Mouse (Mus musculus): ENCODE data around the gene Ift57. TPM values are rescaled to one million over a fixed set of nuclear protein-coding genes. Genes with fewer than 3 reads are reported as not detected.

The Ift57 gene
- polyA plus RNA-seq, 1 experiment from 2014 or later: 18.7 TPM

DNA sequence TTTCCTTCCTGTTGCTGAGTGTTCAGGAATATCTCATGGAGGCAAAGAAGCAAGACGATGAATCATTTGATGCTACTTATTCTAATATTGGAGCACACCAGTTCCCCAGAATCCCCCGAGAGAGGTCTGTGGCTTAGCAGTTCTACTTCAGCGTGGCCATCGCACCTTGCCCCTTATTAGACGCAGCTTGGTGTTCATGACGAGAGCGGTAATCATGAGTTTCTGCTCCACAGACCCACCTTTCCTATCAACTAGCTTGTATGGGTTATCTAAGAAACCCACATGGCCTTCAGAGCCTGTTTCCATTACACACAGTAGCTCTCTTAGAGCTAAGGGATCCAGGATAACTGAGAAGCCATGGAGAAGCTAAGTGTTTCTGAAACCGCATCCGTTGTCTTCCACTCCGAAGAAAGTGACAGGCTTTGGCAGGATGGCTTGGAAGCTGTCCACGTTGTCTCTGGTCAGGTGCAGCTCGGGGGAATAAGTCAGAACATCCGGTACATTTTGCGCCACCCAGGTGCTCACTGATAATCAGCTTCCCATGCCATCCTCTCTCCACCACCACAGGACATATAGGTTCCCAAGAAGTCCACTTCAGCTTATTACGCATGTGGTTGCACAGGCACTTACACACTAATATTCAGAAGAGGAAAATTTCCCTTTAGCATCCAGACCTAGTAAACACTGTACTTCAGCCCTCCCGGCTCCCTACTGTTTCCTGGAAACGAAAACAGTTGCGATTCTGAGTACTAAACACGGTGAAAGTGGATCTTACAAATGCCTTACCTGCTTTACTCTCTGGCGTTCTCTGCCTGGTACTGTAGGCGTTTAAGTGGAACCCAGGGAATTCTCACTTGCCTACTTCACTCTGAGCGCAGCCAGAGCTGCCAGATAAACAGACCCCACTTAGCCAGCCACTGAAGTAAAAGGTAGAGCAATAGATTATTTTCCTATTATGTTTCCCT lies 76.3 kb downstream of the Ift57 start:
- ATAC-seq (replicated peaks; ENCODE audit: low FRiP score, low TSS enrichment, low read depth) (no peak), DNase-seq (ENCODE audit: low spot score) (no peak)
- H3K9me3 ChIP-seq (ENCODE audit: control insufficient read depth, low read length): no peaks in the 10 kb centered on the region
- H3K4me3 ChIP-seq (ENCODE audit: low read depth, low read length): no peak overlapping the region
- no peaks in the 10 kb centered on the region for H3K27me3 ChIP-seq (replicated peaks; ENCODE audit: control insufficient read depth, insufficient read depth, low read length)
- H3K4me1 ChIP-seq (replicated peaks; ENCODE audit: control insufficient read depth, insufficient read depth, low read length): no peaks in the 10 kb centered on the region
- H3K9ac ChIP-seq (ENCODE audit: low read length): no peak overlapping the region
- WGBS: 86% methylated on average over 22 of the region's 22 CpGs
- no peaks in the 10 kb centered on the region for H3K36me3 ChIP-seq (ENCODE audit: control insufficient read depth, insufficient read depth, low read length)
- H3K27ac ChIP-seq (ENCODE audit: low read depth): no peak overlapping the region
- no peak overlapping the region for H3K4me2 ChIP-seq (ENCODE audit: low read length)

DNA sequence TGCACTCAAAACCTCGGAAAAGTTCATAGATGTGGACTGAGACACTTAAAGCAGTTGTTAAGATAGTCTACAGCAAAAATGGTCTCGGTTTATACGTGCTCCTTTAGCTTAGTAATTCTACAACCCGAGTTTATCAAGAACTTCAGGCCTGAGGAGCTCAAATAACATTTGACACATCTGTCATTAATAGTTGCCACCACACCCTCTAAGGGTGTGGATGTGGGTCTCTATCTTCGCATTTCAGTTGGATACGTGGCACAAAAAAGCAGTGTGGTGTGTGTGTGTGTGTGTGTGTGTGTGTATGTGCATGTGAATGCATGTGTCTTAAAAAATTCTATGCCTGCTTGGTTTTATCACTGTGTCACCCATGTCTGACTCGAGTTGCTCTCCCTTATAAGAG lies 77.9 kb downstream of the Ift57 start:
- 72% methylated on average over 7 of the region's 7 CpGs for WGBS
- Histone ChIP-seq H3K27me3 (replicated peaks; ENCODE audit: control insufficient read depth, insufficient read depth, low read length) (no peaks in the 10 kb centered on the region), H3K9me3 (ENCODE audit: control insufficient read depth, low read length) (no peaks in the 10 kb centered on the region), H3K4me1 (replicated peaks; ENCODE audit: control insufficient read depth, insufficient read depth, low read length) (no peaks in the 10 kb centered on the region), H3K4me2 (ENCODE audit: low read length) (no peak overlapping the region), H3K36me3 (ENCODE audit: control insufficient read depth, insufficient read depth, low read length) (no peaks in the 10 kb centered on the region), H3K9ac (ENCODE audit: low read length) (no peak overlapping the region), H3K4me3 (ENCODE audit: low read depth, low read length) (no peak overlapping the region), H3K27ac (ENCODE audit: low read depth) (no peak overlapping the region)
- DNase-seq (ENCODE audit: low spot score) (no peak), ATAC-seq (replicated peaks; ENCODE audit: low FRiP score, low TSS enrichment, low read depth) (no peak)

GRCm38 (mm10) chr16:49781556-49782156 lies 82.6 kb downstream of the Ift57 start:
- WGBS: 89% methylated on average over 5 of the region's 5 CpGs
- no peaks in the 10 kb centered on the region for H3K9me3 ChIP-seq (ENCODE audit: control insufficient read depth, low read length)
- no peak overlapping the region for H3K27ac ChIP-seq (ENCODE audit: low read depth)
- no peaks in the 10 kb centered on the region for H3K4me1 ChIP-seq (replicated peaks; ENCODE audit: control insufficient read depth, insufficient read depth, low read length)
- H3K4me3 ChIP-seq (ENCODE audit: low read depth, low read length): no peak overlapping the region
- no peak for DNase-seq (ENCODE audit: low spot score)
- no peak overlapping the region for H3K9ac ChIP-seq (ENCODE audit: low read length)
- H3K36me3 ChIP-seq (ENCODE audit: control insufficient read depth, insufficient read depth, low read length): no peaks in the 10 kb centered on the region
- no peak for ATAC-seq (replicated peaks; ENCODE audit: low FRiP score, low TSS enrichment, low read depth)
- no peak overlapping the region for H3K4me2 ChIP-seq (ENCODE audit: low read length)
- H3K27me3 ChIP-seq (replicated peaks; ENCODE audit: control insufficient read depth, insufficient read depth, low read length): no peaks in the 10 kb centered on the region

DNA sequence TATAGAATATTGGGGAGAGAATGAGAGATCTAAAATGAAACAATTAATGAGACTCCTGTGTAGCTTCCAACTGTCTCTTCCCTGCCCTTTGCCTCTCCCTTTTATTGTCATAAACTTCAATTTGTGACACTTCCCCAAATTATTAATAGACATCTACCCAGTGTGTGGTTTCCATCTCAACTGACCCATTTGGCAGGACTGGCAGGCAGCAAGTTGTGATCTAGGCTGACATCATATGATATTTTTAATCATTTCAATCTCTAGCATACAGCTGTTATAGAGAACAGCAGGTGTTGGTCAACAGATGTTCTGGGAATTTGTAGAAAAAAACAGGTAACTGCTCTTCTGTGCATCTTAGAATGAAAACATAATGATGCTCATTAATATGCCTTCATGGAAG lies 84.3 kb downstream of the Ift57 start:
- no peak overlapping the region for H3K27ac ChIP-seq (ENCODE audit: low read depth)
- H3K4me1 ChIP-seq (replicated peaks; ENCODE audit: control insufficient read depth, insufficient read depth, low read length): no peaks in the 10 kb centered on the region
- H3K4me3 ChIP-seq (ENCODE audit: low read depth, low read length): no peak overlapping the region
- H3K9me3 ChIP-seq (ENCODE audit: control insufficient read depth, low read length): no peaks in the 10 kb centered on the region
- no peaks in the 10 kb centered on the region for H3K27me3 ChIP-seq (replicated peaks; ENCODE audit: control insufficient read depth, insufficient read depth, low read length)
- H3K36me3 ChIP-seq (ENCODE audit: control insufficient read depth, insufficient read depth, low read length): no peaks in the 10 kb centered on the region
- DNase-seq (ENCODE audit: low spot score): no peak
- H3K9ac ChIP-seq (ENCODE audit: low read length): no peak overlapping the region
- no peak for ATAC-seq (replicated peaks; ENCODE audit: low FRiP score, low TSS enrichment, low read depth)
- no peak overlapping the region for H3K4me2 ChIP-seq (ENCODE audit: low read length)

GRCm38 (mm10) chr16:49786116-49786515 lies 87.1 kb downstream of the Ift57 start:
- Histone ChIP-seq H3K4me2 (ENCODE audit: low read length) (no peak overlapping the region), H3K9ac (ENCODE audit: low read length) (no peak overlapping the region), H3K27me3 (replicated peaks; ENCODE audit: control insufficient read depth, insufficient read depth, low read length) (no peaks in the 10 kb centered on the region), H3K4me3 (ENCODE audit: low read depth, low read length) (no peak overlapping the region), H3K9me3 (ENCODE audit: control insufficient read depth, low read length) (no peaks in the 10 kb centered on the region), H3K36me3 (ENCODE audit: control insufficient read depth, insufficient read depth, low read length) (no peaks in the 10 kb centered on the region), H3K27ac (ENCODE audit: low read depth) (no peak overlapping the region), H3K4me1 (replicated peaks; ENCODE audit: control insufficient read depth, insufficient read depth, low read length) (no peaks in the 10 kb centered on the region)
- DNase-seq (ENCODE audit: low spot score) (no peak), ATAC-seq (replicated peaks; ENCODE audit: low FRiP score, low TSS enrichment, low read depth) (no peak)
- 88% methylated on average over 6 of the region's 6 CpGs for WGBS

- Histone ChIP-seq H3K27ac (ENCODE audit: low read depth) (no peak overlapping the region), H3K4me2 (ENCODE audit: low read length) (no peak overlapping the region), H3K4me3 (ENCODE audit: low read depth, low read length) (no peak overlapping the region), H3K9me3 (ENCODE audit: control insufficient read depth, low read length) (no peaks in the 10 kb centered on the region), H3K36me3 (ENCODE audit: control insufficient read depth, insufficient read depth, low read length) (no peaks in the 10 kb centered on the region), H3K9ac (ENCODE audit: low read length) (no peak overlapping the region), H3K27me3 (replicated peaks; ENCODE audit: control insufficient read depth, insufficient read depth, low read length) (no peaks in the 10 kb centered on the region), H3K4me1 (replicated peaks; ENCODE audit: control insufficient read depth, insufficient read depth, low read length) (no peaks in the 10 kb centered on the region)
- WGBS: 88% methylated on average over 5 of the region's 5 CpGs
- no peak for ATAC-seq (replicated peaks; ENCODE audit: low FRiP score, low TSS enrichment, low read depth)
- DNase-seq (ENCODE audit: low spot score): no peak
Observed at GRCm38 (mm10) chr16:49787714-49788113, 88.7 kb downstream of the Ift57 start.

DNA sequence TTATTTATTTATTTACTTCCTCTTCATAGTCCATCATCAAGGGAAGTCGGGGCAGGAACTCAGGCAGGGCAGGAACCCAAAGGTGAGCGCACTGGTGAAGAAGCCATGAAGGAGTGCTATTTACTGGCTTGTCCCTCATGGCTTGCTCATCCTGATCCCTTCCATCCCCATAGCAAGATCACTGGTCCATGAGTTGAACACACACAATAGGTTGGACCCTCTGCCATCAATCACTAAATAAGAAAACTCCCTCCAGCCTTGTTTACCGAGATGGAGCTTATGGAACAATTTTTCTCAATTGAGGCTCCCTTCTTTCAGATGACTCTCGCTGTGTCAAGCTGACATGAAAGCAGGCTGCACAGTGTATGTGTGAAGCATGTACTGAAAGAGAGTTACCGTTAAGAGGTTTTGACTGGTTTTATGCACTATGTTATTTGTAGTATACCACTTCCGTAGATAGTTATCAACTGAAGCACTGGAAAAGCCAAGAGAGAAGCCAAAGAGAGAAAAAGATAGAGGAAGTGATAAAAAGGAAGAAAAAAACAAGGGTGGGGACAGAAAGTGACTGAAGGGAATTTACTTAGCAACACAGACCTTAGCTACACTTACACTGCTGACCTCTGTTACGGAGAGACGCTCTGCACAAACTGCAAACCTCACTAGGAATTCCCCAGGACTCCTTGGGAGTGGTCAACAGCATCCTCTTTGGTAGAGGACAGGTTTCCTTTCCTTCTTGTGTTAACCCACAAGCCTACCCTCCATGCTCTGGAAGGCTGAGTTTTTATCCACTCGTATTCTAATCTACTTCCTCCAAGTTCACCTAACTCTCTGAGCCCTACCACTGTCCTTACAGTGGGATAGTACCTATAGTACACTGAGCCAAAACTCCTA lies 91.8 kb downstream of the Ift57 start:
- H3K27me3 ChIP-seq (replicated peaks; ENCODE audit: control insufficient read depth, insufficient read depth, low read length): no peaks in the 10 kb centered on the region
- no peaks in the 10 kb centered on the region for H3K4me1 ChIP-seq (replicated peaks; ENCODE audit: control insufficient read depth, insufficient read depth, low read length)
- H3K9me3 ChIP-seq (ENCODE audit: control insufficient read depth, low read length): no peaks in the 10 kb centered on the region
- H3K27ac ChIP-seq (ENCODE audit: low read depth): no peak overlapping the region
- H3K36me3 ChIP-seq (ENCODE audit: control insufficient read depth, insufficient read depth, low read length): no peaks in the 10 kb centered on the region
- no peak overlapping the region for H3K9ac ChIP-seq (ENCODE audit: low read length)
- ATAC-seq (replicated peaks; ENCODE audit: low FRiP score, low TSS enrichment, low read depth) (no peak), DNase-seq (ENCODE audit: low spot score) (no peak)
- no peak overlapping the region for H3K4me2 ChIP-seq (ENCODE audit: low read length)
- WGBS: 89% methylated on average over 9 of the region's 9 CpGs
- no peak overlapping the region for H3K4me3 ChIP-seq (ENCODE audit: low read depth, low read length)

GRCm38 (mm10) chr16:49792446-49792878 lies 93.4 kb downstream of the Ift57 start:
- Histone ChIP-seq H3K27me3 (replicated peaks; ENCODE audit: control insufficient read depth, insufficient read depth, low read length) (no peaks in the 10 kb centered on the region), H3K4me2 (ENCODE audit: low read length) (no peak overlapping the region), H3K9ac (ENCODE audit: low read length) (no peak overlapping the region), H3K4me3 (ENCODE audit: low read depth, low read length) (no peak overlapping the region), H3K4me1 (replicated peaks; ENCODE audit: control insufficient read depth, insufficient read depth, low read length) (no peaks in the 10 kb centered on the region), H3K36me3 (ENCODE audit: control insufficient read depth, insufficient read depth, low read length) (no peaks in the 10 kb centered on the region), H3K9me3 (ENCODE audit: control insufficient read depth, low read length) (no peaks in the 10 kb centered on the region), H3K27ac (ENCODE audit: low read depth) (no peak overlapping the region)
- ATAC-seq (replicated peaks; ENCODE audit: low FRiP score, low TSS enrichment, low read depth) (no peak), DNase-seq (ENCODE audit: low spot score) (no peak)
- 64% methylated on average over 9 of the region's 9 CpGs for WGBS

Measured in intestine, embryonic 14.5 days (tissue).